Mouse (Mus musculus): ENCODE data around the gene Gm17606. TPM values are rescaled to one million over a fixed set of nuclear protein-coding genes. Genes with fewer than 3 reads are reported as not detected.
"Not testable (repeated sequence)": the region's sequence is repeated elsewhere in the genome, so short reads cannot be mapped to it uniquely, and the experiment has no call there.

Gm17606 gene
- total RNA-seq (2021) = not detected
- long read RNA-seq, experiment 1 = 0 reads
- long read RNA-seq, experiment 2 = 0 reads

DNA sequence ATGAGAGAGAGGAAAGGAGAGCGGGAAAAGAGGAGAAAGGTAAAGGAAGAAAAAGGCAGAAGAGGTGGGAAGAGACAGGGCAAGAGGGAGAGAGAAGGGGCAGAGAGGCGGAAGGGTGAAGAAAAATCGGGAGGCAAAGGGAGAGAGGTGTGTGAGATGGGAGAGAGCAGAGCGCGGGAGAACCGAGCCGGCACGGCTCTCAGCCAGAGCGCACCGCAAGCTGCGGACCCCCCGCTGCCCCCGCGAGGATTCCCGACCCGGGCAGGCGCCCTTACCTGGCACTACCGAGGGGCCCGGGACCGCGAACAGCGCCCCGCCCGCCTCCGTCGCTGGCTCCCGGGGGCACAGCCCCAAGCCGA, at the start of gene Gm17606:
TSS of gene Gm17606 (plus strand) at position 7 of the 359 bp plus-strand sequence.
- no peak for DNase-seq

DNA sequence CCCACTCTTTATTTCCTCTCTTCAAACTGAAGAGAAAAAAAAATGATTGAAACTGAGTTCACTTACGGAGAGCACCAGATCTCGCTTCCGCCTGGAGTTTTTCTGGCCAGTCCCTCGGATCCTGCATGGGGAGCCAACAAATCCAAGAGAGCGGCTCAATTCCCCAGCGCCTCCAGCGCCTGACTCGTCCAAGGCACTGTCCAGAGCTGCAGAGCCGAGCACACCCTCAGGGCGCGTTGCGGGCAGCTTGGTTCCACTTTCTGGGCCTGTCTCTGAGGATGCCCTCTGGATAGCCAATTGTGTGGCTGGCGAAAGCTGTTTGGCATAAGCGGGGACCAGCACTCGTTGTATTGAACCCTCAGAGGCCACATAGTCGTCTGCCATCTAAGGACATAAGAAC, 49.7 kb upstream of the Gm17606 start:
- no peak for DNase-seq

DNA sequence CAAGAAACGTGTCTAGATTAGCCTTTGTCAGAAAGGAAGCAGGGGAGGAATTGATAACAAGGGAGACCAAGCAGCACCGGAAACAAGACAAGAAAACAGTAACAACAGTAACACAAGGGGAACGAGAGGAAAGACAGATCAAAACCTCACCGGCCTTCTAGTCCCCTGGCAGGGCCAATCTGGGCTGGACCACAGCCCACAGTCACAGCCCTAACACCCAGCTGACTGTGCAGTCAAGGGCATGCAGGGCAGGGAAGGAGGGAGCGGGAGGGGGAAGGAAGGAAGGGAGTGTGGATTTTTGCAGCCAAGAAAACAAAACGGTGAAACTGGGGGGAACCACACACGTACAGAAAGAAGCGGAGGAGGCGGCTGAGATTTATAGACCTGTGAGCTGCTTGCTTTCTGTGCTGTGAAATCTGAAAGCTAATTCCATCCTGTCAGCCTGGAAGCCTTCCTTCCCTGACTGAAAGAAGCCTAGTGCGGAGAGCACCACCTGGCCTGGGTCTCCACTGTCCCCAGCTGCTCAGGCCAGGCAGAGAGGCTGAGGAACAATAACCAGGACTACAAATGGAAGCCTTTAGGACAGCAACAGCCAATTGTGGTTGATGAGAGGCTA, 48.3 kb upstream of the Gm17606 start:
- peak; percentile 65 to 76 for DNase-seq

DNA sequence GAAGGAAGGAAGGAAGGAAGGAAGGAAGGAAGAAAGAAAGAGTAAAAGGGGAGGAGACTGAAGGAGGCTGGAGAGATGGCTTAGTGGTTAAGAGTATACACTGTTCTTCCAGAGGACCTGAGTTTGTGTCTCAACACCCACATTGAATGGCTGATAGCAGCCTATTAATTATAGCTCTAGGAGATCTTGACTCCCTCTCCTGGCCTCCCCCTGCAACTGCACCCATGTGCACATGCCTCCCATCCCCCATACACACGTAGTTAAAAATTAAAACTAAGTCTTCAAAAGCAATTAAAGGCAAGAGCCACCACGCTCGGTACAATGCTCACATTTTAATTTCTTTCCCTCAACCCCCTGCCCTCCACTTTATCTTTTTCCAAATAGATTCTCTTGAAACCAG, 46.7 kb upstream of the Gm17606 start:
- DNase-seq = no peak

DNA sequence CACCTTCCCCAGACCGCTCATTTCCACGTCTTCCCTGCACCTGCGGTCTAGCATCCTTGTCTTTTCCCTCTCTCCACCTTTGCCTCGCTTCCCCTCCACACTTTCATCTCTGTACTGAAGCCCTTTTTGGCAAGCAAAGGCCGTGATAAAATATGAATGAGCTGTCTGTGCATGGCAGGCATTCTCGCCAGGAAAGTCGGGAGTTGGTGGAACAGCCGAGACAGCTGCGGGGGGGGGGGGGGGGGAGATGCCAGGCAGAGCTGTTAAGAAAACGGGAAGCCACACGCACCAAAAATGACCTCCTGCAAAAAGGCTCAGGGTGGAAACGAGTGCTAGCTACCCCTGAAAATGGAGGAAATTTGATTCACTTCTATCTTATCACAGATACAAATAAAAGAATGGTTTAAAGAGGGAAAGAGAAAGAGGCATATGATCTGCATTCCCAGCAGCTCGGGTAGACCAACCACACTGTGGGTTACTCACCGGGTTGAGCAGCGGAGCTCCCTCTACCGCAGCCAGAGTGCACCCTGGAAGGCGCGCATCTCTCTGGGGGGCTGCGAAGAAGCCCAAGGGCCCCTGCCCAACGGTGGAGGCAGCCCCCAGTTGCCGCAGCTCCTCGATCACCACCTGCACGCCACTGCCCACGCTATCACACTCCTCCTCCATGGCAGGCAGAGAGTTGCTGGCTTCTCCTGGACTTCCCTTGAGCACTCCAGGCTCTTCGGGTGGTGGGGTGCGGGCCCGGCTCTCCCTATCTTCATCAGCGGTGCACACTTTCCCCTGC, 45.9 kb upstream of the Gm17606 start:
- no peak for DNase-seq

DNA sequence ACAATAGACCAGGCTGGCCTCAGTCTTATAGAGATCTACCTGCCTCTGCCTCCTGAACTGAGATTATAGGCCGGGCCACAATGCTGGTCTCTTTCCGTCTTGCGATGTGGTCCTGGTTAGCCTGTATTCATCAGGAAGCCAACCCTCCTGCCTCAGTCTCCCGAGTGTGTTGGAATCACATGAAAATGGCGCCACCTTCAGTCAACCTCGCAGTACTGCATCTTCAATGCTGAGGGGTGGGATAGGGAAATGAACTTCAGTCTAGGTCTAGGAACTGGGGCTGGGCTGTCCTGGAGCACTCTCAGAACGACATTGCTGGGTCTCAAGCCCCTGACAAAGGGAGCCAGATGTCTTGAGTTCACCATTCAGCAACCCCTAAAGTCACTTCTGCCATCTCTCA, 43.7 kb upstream of the Gm17606 start:
- DNase-seq = no peak

DNA sequence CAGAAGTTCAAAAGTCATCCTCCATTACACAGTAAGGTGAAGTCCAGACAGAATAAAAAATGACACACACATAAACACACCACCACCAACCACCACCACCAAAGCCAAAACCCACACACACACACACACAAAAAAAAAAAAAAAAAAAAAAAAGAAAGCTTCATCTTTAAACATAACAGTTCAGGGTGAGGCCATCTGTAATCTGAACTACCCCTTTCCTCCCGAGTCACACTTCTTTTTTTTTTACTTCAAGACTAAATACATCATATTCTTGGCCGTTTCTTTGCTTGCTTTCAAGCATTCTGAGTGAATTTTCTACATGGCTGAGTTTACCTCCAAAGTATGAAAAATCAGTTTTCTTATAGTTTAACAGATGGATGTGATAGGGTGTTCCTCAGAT, 39.2 kb upstream of the Gm17606 start:
- no peak for DNase-seq

DNA sequence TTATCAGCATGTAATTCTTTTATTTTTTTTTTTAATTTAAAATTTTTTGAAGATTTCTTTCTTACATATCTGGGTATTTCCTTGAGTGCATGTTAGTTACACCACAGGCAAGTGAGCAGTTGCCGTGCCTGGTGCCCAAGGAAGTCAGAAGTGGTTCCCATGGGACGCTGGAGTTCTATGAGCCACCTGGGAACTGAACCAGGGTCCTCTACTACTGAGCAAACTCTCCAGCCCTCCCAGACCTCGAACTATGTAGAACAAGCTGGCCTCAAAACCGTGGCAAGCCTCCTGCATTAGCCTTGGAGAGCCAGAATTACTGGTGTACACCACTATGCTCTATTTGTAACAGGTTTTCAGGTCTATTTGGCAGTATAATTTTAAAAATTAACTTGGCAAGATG, 38.1 kb upstream of the Gm17606 start:
- DNase-seq = no peak

DNA sequence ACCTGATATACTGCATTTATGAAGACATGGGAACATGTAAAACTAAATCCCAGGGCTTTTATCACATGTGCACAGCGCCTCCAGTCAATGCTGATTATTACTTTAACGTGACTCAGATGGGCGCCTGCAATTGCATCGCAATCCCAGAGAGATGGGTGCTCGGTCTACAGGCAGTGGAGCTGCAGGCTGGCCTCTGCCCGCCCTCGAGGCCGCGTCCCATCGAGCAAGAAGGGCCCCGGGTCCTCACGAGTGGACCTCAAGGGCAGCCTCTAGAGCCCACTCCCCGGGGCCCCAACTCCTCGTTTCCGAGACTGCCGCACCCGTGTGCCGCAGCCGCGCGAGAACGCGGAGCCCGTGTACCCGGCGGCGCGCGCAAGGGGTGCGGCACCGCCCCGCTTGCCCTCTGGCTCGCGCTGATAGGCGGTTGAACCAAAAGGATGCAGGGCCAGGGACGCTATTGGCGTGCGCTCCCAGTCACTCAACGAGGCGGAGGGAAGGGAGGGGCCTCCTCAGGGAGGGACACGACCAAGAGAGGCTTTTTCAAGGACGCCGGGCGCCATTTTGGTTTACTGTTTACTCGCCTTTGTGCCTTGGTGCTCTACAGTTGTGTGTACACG, 37.6 kb upstream of the Gm17606 start:
- peak; percentile 96 to 98 for DNase-seq

DNA sequence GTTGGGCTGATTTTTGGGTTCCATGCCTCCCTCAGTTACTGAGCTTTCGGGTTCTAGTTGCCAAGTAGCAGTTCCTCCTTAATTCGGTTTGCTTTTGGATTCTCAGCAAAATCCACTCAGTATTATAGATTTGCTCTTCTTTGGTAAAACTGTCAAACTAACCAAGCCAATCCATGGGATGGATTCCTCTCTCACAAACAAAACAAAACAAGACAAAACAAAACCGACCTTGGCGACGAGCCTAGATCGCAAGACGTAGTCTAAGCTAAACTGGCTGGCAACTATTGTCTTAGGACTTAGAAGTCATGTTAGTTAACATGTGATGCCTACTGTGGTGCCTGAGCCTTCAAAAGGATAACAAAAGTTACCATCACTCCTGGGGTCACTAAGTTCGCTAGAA, 37.1 kb upstream of the Gm17606 start:
- DNase-seq = no peak

DNA sequence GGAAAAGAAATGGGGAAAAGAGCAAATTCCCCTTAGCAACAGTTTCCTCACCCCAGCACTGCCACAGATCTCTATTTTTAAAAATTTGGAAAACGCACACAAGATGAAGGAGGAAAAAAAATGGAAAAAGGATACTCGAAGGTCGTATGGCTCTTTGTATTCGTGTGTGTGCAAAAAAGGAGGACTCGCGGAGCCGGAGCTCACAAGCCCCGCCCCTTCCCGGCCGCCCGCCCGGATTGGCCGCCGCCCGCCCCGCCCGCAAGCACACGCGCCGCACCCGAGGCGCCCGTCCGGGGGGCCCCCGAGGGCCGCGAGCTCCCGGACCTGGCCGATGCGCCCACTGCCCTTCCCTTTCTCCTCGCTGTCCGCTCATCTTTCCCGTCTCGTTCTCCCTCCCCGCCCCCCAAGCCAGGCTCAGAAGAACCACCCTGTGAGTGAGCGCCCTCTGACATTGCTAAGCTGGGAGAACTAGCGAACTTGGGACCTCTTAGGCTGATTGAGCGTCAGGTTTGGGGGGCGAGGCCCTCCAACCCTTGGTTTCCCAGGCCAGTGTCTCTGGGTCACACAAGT, 34.9 kb upstream of the Gm17606 start, which contains the start of gene 4931414P19Rik:
TSS of gene 4931414P19Rik (minus strand) at position 242 of the 570 bp plus-strand sequence.
- DNase-seq = peak; percentile 84 to 85

DNA sequence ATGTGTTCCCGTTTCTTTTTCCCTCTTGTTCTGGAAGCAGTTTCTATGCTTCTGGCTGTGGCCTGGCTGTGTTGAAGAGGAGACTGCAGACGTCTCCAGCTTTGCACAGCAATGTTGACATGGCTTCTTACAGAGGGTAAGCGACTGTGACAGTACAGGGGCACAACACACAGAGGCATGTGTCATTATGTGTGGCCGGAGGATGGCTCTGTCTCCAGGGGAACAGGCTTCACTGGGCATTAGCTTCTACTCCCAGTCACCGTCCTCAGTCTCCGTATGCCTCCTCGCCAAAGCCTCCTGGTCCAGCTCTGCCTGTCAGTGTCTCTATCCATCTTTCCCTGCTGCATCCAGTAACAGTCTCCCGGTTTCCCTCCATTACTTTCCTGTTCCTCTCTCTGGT, 33.5 kb upstream of the Gm17606 start:
- DNase-seq = no peak

DNA sequence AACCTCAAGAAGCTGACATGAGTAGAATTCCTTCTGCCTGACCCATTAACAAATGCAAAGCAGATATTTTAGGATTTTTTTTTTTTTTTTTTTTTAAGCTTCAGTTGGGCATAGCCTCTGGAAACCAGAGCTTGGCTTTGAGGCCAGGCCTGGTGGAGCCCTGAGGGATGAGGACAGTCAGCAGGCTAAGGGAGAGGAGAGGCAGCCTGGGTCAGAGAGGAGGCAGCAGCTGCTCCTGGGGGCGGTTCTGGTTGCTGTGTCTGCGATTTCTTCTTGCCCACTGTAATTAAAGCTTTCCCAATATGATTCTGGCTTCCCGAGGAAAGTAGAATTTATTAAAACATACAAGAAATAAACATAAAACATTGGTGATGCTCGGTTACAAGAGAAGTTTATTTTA, 31.5 kb upstream of the Gm17606 start:
- DNase-seq = no peak

DNA sequence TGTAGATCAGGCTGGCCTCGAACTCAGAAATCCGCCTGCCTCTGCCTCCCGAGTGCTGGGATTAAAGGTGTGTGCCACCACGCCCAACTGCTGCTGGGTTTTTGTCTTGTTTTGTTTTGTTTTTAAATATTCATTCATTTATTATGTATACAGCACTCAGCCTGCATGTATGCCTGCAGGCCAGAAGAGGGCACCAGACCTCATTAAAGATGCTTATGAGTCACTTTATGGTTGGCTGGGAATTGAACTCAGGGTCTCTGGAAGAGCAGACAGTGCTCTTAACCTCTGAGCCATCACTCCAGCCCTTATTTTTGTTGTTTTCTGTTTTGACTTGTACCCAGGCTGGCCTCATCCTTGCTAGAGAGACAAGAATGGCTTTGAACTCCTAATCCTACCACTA, 30.8 kb upstream of the Gm17606 start:
- DNase-seq = no peak

DNA sequence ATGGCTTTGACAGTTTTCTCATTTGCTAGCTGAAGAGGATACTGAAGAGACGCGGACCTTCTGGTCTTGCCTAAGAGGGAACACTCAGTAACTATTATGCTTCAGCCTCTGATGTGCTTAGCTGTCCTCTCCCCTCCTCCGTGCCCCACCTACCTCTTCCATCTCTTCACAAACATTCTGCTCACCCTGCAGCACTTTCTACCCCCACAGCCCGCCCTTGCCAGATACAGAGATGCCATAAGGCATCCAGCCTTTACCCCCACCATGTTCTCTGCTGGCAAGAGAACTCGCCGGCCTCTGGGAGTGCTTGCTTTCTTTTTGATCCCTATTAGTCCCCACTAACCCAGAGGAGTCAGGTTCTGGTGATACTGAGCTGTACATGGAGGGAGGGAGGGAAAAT, 30.1 kb upstream of the Gm17606 start:
- no peak for DNase-seq

DNA sequence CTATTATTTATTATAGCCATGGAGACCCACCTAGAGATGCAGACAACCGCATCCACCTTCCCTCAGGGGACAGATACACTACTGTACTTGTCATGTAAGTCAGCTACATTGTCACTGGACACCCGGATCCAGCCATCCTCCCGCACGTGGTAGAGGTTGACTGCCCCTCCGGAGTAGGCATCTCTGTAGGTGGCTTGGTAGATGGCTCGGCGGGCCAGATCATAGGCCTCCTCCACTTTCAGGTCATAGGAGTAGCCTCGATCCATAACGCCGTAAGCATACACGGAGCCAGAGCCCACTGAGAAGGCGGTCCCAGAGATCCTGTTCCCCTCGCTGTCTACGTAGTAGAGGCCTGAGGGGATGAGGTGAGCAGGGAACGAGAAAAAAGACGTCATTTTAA, 26.6 kb upstream of the Gm17606 start:
- not testable (repeated sequence) for DNase-seq

DNA sequence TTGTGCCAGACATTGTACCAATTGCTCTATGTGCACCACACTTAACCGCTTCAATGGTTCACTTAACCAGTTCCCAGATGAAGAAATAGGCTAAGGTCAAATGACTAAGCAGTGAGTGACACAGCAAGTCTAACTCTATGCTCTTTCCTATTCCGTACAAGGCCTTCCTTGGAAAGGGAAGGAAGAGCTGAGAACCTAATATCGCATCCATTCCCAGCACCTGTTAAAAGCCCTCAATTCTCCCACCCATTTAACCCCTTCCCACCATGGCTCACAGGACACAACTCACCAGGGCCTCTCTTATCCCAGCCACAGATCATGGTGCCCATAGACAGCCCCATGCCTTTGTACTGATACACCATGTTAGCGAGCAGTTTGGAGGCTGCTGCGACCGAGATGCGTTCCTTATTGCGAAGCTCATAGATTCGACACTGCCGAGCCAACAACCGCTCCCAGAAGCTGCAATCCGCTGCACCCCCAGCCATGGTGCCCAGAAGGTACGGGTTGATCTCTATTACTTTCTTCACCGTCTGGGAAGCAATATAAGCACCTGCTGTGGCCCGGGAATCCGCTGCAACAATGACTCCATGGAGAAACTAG, 24.4 kb upstream of the Gm17606 start:
- DNase-seq = no peak

DNA sequence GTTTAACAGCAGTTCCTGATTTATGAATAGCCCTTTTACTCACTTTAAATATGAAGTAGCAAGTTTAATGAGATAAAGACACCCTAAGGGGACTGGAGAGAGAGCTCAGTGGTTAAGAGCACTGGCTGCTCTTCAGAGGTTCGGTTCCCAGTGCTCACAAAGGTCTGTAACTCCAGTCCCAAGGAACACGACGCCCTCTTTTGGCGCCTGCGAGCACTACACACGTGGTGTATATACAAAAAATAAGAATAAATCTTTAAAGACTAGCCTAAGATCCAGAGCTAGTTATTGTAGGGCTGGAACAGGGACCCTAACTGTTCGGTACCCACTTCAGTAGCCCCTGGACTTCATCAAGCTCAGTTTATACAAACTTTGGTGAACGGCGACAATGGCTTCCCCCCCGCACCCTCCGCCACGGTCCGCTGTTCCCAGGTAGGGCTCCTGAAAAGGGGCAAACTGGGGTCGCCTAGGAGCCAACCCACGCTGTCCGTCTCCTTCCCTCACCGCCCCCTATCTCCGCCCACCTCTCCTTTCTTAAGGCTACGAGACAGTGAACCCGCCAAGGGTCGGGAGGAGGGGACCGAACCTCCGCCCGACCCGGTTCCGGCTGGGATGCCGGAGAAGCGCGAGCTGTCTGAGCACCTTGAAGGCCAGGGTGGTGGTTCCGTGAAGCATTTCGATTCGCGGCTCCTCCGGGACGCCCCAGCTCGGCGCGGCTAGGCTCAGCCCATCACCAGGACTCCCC, 23.4 kb upstream of the Gm17606 start:
- DNase-seq = no peak

DNA sequence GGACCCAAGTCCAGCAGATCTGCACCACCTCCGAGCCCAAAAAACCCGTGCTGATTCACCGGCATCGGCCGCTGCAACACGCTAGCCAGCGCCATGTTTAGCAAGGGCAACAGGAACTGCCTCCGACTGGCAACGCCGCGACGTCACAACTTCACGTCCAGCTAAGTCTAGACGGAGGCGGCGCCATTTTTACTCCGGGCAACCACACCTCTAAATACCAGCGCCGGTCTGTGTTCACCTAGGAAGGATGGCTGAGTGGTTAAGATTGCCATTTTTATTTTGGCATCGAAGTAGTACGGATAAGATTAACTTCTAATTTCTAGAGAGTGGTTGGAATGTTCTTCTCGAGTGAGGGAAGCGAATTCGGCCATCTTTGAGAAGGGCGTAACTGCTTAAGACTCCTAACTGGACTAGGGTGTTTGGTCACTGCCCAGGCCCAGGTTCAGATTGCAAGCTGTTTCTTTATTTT, 22.8 kb upstream of the Gm17606 start, which contains the start of gene Psmb5:
TSS of gene Psmb5 (minus strand) at position 126 of the 469 bp plus-strand sequence.
- DNase-seq = peak; percentile 91 to 93

DNA sequence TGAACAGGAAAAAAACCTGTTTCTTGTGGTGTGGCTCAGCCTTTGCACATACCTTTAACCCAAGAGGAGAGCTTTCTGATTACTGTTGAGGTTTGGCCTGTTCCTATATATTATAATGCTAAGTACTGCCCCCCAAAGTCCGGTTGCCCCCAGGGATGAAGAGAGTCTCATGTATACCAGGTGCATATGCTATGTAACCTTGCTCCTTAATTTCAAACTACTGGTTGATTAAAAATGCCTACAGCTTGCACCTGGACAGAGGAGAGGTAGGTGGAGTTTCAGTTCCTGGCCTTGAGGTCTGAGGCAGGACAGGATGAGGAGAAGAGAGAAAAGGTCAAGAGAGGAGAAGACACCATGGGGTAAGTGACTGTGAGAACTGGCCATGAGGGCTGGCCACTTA, 19.6 kb upstream of the Gm17606 start, which contains the start of gene Psmb11:
TSS of gene Psmb11 (plus strand) at position 301 of the 400 bp plus-strand sequence.
- DNase-seq = no peak

DNA sequence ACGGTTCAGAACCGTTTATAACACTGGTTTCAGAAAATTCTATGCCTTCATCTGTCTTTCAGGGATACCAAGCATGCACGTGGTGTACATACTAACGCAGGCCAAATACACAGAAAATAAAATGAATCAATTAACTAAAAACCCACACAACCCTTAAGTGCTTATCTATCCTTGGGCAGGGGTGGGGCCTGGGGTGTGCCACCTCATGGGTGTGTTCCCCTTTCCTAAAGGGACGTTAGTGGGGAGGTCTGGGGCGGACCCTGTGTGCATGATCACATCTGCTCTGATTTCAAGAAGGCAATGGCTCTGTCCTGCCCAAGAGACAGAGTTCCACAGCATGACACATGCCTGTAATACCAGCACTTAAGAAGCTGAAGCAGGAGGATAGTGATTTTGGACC, 17.4 kb upstream of the Gm17606 start:
- no peak for DNase-seq

DNA sequence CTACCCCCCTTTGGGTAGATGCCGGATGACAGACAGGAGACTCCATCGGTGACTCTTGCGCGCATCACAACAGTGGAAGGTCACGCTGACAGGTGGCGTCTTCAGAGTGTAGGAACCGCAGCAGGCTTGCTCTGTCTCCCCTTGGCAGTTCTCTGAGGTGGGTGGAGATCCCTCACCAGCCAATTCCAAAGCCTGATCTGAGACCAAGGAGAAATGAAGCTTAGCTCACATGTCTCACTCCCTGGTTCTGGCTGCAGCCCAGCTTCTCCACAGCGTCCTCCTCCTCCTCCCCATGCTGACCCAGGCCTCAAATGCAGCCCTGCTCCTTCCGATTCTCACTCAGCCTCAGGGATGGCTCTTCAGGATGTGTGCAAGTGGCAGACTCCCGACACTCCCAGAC, 15.8 kb upstream of the Gm17606 start:
- no peak for DNase-seq

Measured in heart, adult 18-20 months (tissue).